Mouse (Mus musculus) megakaryocyte, embryonic 14.5 days (primary cell): Measurements from ENCODE around the gene Ccnl2.

Experiments
- FLI1 ChIP-seq: IDR thresholded peaks from 2 replicates; pipeline ENCODE4 v1.6.1; 2012; ENCODE audit warnings: low read length, inconsistent platforms, mixed read lengths
- GATA1 ChIP-seq: IDR thresholded peaks from 3 replicates; pipeline ENCODE4 v1.6.1; 2012; ENCODE audit warnings: mixed read lengths, low read length, inconsistent platforms, borderline replicate concordance

- TF ChIP-seq GATA1: no peak
- TF ChIP-seq FLI1: no peak
Observed at GRCm38 (mm10) chr4:155832321-155832720, 20.0 kb downstream of the Ccnl2 start.
